Mouse (Mus musculus) left cerebral cortex, postnatal 36 days (tissue): ENCODE results near the gene Alk. TPM values are rescaled to one million over a fixed set of nuclear protein-coding genes. Genes with fewer than 3 reads are reported as not detected.

Experiments used
- DNase-seq, 2 experiments: peaks; one replicate each; pipeline ENCODE4 v3.0.0; 2021 to 2022; ENCODE audit warnings: low spot score in 2 of 2, mixed read lengths in 1 of 2
- intact Hi-C: fragments of 180-260 bp; cut with DNase I; formaldehyde crosslinking; loops from one replicate; pipeline ENCODE4 v1.15.1; 2025
- total RNA-seq, 2 experiments: library from RNA; stranded (reverse); gene quantifications; 2 replicates each; pipeline ENCODE4 v1.2.3; 2021

Gene Alk
- total RNA-seq, 2 experiments from 2014 or later = 7.6 to 10.1 TPM

- DNase-seq = peak in 1 of 2 experiments; percentile 5
- intact Hi-C loops = no loop called here
Observed at GRCm38 (mm10) chr17:72076306-72076921, 528.0 kb downstream of the Alk start.

GRCm38 (mm10) chr17:72071871-72072270 is 532.6 kb downstream of the Alk start:
- intact Hi-C loops = no loop called here
- DNase-seq = no peak

- intact Hi-C loops = no loop called here
- no peak for DNase-seq
Observed at GRCm38 (mm10) chr17:72068176-72068575, 536.3 kb downstream of the Alk start.

- DNase-seq = no peak
- intact Hi-C loops = no loop called here
Observed at GRCm38 (mm10) chr17:72062978-72063377, 541.4 kb downstream of the Alk start.

GRCm38 (mm10) chr17:72059312-72059711 is 545.1 kb downstream of the Alk start:
- intact Hi-C loops = no loop called here
- DNase-seq = no peak

- intact Hi-C loops = no loop called here
- no peak for DNase-seq
Observed at GRCm38 (mm10) chr17:72045671-72046070, 558.8 kb downstream of the Alk start.

- peak; percentile 11 to 21 for DNase-seq
- intact Hi-C loops = loop anchor here (1.0 kb wide), 1 partner anchor 47 kb away; no protein-coding TSS in a partner anchor
Observed at GRCm38 (mm10) chr17:72043667-72044390, 560.6 kb downstream of the Alk start.

GRCm38 (mm10) chr17:72043001-72043666 is 561.3 kb downstream of the Alk start:
- intact Hi-C loops = loop anchor here (1.0 kb wide), 1 partner anchor 46 kb away; no protein-coding TSS in a partner anchor
- peak; percentile 80 to 83 for DNase-seq

- intact Hi-C loops = no loop called here
Observed at GRCm38 (mm10) chr17:72039176-72039948, 565.1 kb downstream of the Alk start.

GRCm38 (mm10) chr17:72038371-72038770 is 566.1 kb downstream of the Alk start:
- DNase-seq = no peak
- intact Hi-C loops = no loop called here

More at GRCm38 (mm10) chr17:72039176-72039948, 565.1 kb downstream of the Alk start:
- DNase-seq = no peak

GRCm38 (mm10) chr17:72030672-72031071 is 573.8 kb downstream of the Alk start:
- intact Hi-C loops = no loop called here
- DNase-seq = no peak

GRCm38 (mm10) chr17:72023323-72023722 is 581.1 kb downstream of the Alk start:
- DNase-seq = no peak
- intact Hi-C loops = no loop called here

- DNase-seq = no peak
- intact Hi-C loops = no loop called here
Observed at GRCm38 (mm10) chr17:72021733-72022669, 582.4 kb downstream of the Alk start.

- intact Hi-C loops = no loop called here
- DNase-seq = no peak
Observed at GRCm38 (mm10) chr17:72017329-72017728, 587.1 kb downstream of the Alk start.

GRCm38 (mm10) chr17:72015253-72015652 is 589.2 kb downstream of the Alk start:
- intact Hi-C loops = no loop called here
- no peak for DNase-seq

- no peak for DNase-seq
- intact Hi-C loops = no loop called here
Observed at GRCm38 (mm10) chr17:72012775-72013174, 591.7 kb downstream of the Alk start.

GRCm38 (mm10) chr17:72009836-72010235 is 594.6 kb downstream of the Alk start:
- intact Hi-C loops = no loop called here
- no peak for DNase-seq

- intact Hi-C loops = no loop called here
Observed at GRCm38 (mm10) chr17:72008389-72008788, 596.0 kb downstream of the Alk start.

GRCm38 (mm10) chr17:72005365-72005764 is 599.1 kb downstream of the Alk start:
- intact Hi-C loops = no loop called here
- DNase-seq = no peak

More at GRCm38 (mm10) chr17:72008389-72008788, 596.0 kb downstream of the Alk start:
- no peak for DNase-seq
